Mouse (Mus musculus) Patski (cell line): ENCODE measurements around the gene Btbd19. TPM values are rescaled to one million over a fixed set of nuclear protein-coding genes. Genes with fewer than 3 reads are reported as not detected.

Source experiments
- ATAC-seq: fragments of 100-300 bp; one replicate; pipeline ENCODE4 v1.8.0; 2021
- CTCF ChIA-PET: fragments of 350-600 bp; sonication (Branson Sonifier 250); formaldehyde crosslinking; loops from one replicate; lab custom pipeline; 2022; ENCODE audit warnings: inconsistent platforms; lab: Charles Lee
- POLR2A ChIA-PET: fragments of 350-600 bp; sonication (Branson Sonifier 250); formaldehyde crosslinking; loops from one replicate; lab custom pipeline; 2022; ENCODE audit warnings: antibody characterized with exemption, inconsistent platforms; lab: Charles Lee
- DNase-seq: peaks from one replicate; pipeline ENCODE4 v3.0.0-alpha.2; 2011; ENCODE audit warnings: low read depth, low spot score
- H3K27me3 ChIP-seq: fragments of 371-371 bp; one replicate; pipeline ENCODE4 v1.5.1; 2021
- CTCF ChIP-seq: fragments of 100-300 bp; IDR thresholded peaks from one replicate; pipeline ENCODE4 v1.5.1; 2021
- in situ Hi-C: fragments of 300-500 bp; cut with MboI; formaldehyde crosslinking; loops from 3 replicates; pipeline ENCODE4 v1.11.1; 2018; ENCODE audit warnings: low pct_unique_long_range_greater_than_20kb, mixed read lengths
- polyA plus RNA-seq: library from polyadenylated mRNA; unstranded; gene quantifications from one replicate; pipeline ENCODE4 v1.2.3, GENCODE M21; 2021

Gene Btbd19
- polyA plus RNA-seq, 1 experiment from 2014 or later, result 37.2 TPM

GRCm38 (mm10) chr4:117090586-117090985, 34.9 kb downstream of the Btbd19 start:
- ChIA-PET CTCF (interaction anchor here (1.3 kb wide), 1 partner anchor 11 kb away, joined by 3 read pairs; no protein-coding TSS in a partner anchor), POLR2A (interaction anchor here (0.9 to 1.1 kb wide), 2 partner anchors 14 to 30 kb away, joined by 3 to 5 read pairs; no protein-coding TSS in a partner anchor)
- TF ChIP-seq CTCF, result no peak
- ATAC-seq, result no peak
- in situ Hi-C loops, result no loop called here
- no peaks in the 10 kb centered on the region for H3K27me3 ChIP-seq
- DNase-seq, result no peak

DNA sequence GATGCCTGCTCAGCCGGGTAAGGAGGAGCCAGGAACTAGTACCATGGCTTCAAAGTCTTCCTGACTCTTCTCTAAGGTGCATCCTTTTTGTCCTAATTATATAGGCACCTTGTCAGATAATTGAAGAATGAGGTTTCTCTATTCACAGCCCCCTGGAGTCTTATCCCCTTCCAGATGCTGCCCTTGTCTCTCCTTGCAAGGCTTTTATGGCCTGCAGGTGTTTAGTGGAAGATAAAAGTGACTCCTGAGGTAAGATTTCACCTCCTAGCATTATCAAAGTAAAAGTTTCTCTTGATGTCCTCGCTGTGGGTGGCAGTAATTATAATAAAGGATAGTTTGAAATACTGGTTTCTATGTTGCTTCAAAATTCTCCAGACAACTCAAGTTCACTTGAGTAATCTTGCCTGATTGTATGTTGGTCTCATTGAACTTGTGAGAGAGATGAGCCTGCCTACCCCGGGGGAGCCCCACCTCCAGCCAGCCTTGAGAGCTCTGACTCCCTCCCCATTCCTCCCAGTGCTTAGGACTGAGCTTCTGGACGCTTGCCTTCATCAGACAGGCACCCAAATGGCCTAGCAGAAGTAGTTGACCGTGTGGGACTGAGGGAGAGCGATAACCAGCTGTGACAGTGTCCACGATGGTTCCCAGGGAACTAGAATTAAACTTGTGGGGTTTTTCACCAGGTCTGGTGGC, 37.4 kb downstream of the Btbd19 start:
- H3K27me3 ChIP-seq, result no peaks in the 10 kb centered on the region
- ChIA-PET CTCF (no interaction called here), POLR2A (no interaction called here)
- DNase-seq (no peak), ATAC-seq (no peak)
- no peak for TF ChIP-seq CTCF
- in situ Hi-C loops, result no loop called here

GRCm38 (mm10) chr4:117071183-117071582, 54.3 kb downstream of the Btbd19 start:
- CTCF ChIA-PET, result no interaction called here
- in situ Hi-C loops, result no loop called here
- ATAC-seq, result no peak
- H3K27me3 ChIP-seq, result no peaks in the 10 kb centered on the region
- TF ChIP-seq CTCF, result no peak
- DNase-seq, result no peak
- POLR2A ChIA-PET, result no interaction called here

DNA sequence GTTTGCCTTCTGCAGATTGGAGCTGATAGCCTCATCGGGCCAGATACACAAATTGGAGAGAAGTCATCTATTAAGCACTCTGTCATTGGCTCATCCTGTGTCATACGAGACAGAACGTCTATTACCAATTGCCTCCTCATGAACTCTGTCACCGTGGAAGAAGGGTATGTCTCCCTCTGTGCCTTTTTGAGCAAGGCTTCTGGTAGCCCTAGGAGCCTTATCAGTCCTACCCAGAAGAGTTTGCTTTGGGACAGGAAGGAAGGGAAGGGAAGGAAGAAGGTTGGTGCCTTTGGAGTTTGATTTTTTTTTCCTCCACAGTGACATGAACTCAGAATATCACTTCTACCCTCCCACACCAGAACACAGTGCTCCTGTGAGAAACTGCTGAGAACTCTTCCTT, 54.9 kb downstream of the Btbd19 start:
- in situ Hi-C loops, result no loop called here
- no peak for DNase-seq
- ChIA-PET POLR2A (no interaction called here), CTCF (interaction anchor here (1.0 kb wide), 1 partner anchor 11 kb away, joined by 3 read pairs; no protein-coding TSS in a partner anchor)
- no peak for ATAC-seq
- H3K27me3 ChIP-seq, result no peaks in the 10 kb centered on the region
- no peak for TF ChIP-seq CTCF

DNA sequence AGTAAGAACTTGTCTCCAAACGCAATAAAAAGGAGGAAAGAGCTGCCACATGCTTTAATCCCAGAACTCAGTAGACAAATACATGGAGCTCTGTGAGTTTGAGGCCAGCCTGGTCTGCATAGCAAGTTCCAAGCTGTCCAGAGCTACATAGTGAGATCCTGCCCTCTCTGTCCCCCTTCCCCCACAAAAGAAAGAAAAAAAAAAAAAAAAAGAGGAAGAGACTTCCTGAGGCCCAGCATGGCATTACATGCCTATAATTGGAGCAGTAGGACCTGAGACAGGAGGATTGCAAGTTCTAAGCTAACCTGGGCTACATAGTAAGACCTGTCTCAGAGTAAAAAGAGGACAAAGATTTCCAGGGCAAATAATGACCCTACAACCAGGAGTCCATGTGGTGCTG, 55.9 kb downstream of the Btbd19 start:
- ChIA-PET CTCF (interaction anchor here (1.0 kb wide), 1 partner anchor 12 kb away, joined by 3 read pairs; no protein-coding TSS in a partner anchor), POLR2A (interaction anchor here (0.7 kb wide), 1 partner anchor 50 kb away, joined by 4 read pairs; no protein-coding TSS in a partner anchor)
- in situ Hi-C loops, result no loop called here
- no peaks in the 10 kb centered on the region for H3K27me3 ChIP-seq
- no peak for DNase-seq
- no peak for ATAC-seq
- TF ChIP-seq CTCF, result no peak

Other genes with a start within 250 kb of the Btbd19 start
- 0.96 TPM for gene Zswim5, start 248.3 kb downstream of the Btbd19 start, polyA plus RNA-seq
- gene Urod, start 131.3 kb downstream of the Btbd19 start, polyA plus RNA-seq, result 62.3 TPM
- 14.4 TPM for gene Hectd3, start 130.4 kb downstream of the Btbd19 start, polyA plus RNA-seq
- 23.1 TPM for gene Eif2b3, start 106.3 kb downstream of the Btbd19 start, polyA plus RNA-seq
- 0.23 TPM for gene Ptch2, start 29.6 kb downstream of the Btbd19 start, polyA plus RNA-seq
- gene Tctex1d4, start 1.1 kb upstream of the Btbd19 start, polyA plus RNA-seq, result 0.21 TPM
- gene Plk3, start 8.2 kb upstream of the Btbd19 start, polyA plus RNA-seq, result 9.7 TPM
- gene Rps8, start 30.5 kb upstream of the Btbd19 start, polyA plus RNA-seq, result 289 TPM
- 26.4 TPM for gene Kif2c, start 56.9 kb upstream of the Btbd19 start, polyA plus RNA-seq
- gene Tmem53, start 126.2 kb upstream of the Btbd19 start, polyA plus RNA-seq, result 10.7 TPM
- 0.05 TPM for gene Armh1, start 126.4 kb upstream of the Btbd19 start, polyA plus RNA-seq